Mouse (Mus musculus): ENCODE data around the gene Akna. TPM values are rescaled to one million over a fixed set of nuclear protein-coding genes. Genes with fewer than 3 reads are reported as not detected.
A peak's percentile ranks its signal among the peaks of the same experiment; 100 is the strongest.

Akna gene
- polyA plus RNA-seq, 1 experiment from 2014 or later: 8.8 TPM

- no peak for ATAC-seq (replicated peaks; ENCODE audit: low FRiP score)
- Histone ChIP-seq H3K9me3 (ENCODE audit: control insufficient read depth, low read length) (no peaks in the 10 kb centered on the region), H3K27me3 (replicated peaks; ENCODE audit: control insufficient read depth, insufficient read depth, low read length) (no peaks in the 10 kb centered on the region; the same call in 1 of the 2 replicates), H3K27ac (ENCODE audit: low read depth, low read length) (no peak overlapping the region), H3K4me1 (replicated peaks; ENCODE audit: control insufficient read depth, insufficient read depth, low read length) (peaks cover 54% of the 10 kb centered on the region), H3K36me3 (ENCODE audit: control insufficient read depth, insufficient read depth, low read length) (no peaks in the 10 kb centered on the region), H3K9ac (ENCODE audit: low read depth, low read length) (no peak overlapping the region), H3K4me3 (ENCODE audit: low read depth, low read length) (no peak overlapping the region), H3K4me2 (no peak overlapping the region)
- no peak for DNase-seq (ENCODE audit: low spot score)
- WGBS: 60% methylated on average over 4 of the region's 4 CpGs
Measured at GRCm38 (mm10) chr4:63405683-63406082, 2.5 kb upstream of the Akna start.

- DNase-seq (ENCODE audit: low spot score) (no peak), ATAC-seq (replicated peaks; ENCODE audit: low FRiP score) (0 out of 2 replicates have a peak, but pooled peaks have one; percentile 12)
- Histone ChIP-seq H3K4me1 (replicated peaks; ENCODE audit: control insufficient read depth, insufficient read depth, low read length) (peaks cover 56% of the 10 kb centered on the region), H3K4me3 (ENCODE audit: low read depth, low read length) (no peak overlapping the region), H3K9me3 (ENCODE audit: control insufficient read depth, low read length) (no peaks in the 10 kb centered on the region), H3K27ac (ENCODE audit: low read depth, low read length) (0 out of 2 replicates have a peak overlapping the region, but pooled peaks have one; percentile 7), H3K27me3 (replicated peaks; ENCODE audit: control insufficient read depth, insufficient read depth, low read length) (no peaks in the 10 kb centered on the region; the same call in 1 of the 2 replicates), H3K36me3 (ENCODE audit: control insufficient read depth, insufficient read depth, low read length) (no peaks in the 10 kb centered on the region), H3K4me2 (no peak overlapping the region; the same call in 1 of the 2 replicates), H3K9ac (ENCODE audit: low read depth, low read length) (no peak overlapping the region)
- 24% methylated on average over 7 of the region's 7 CpGs for WGBS
Measured at GRCm38 (mm10) chr4:63405051-63405450, 1.9 kb upstream of the Akna start.

GRCm38 (mm10) chr4:63404205-63404604 lies 1.1 kb upstream of the Akna start:
- no peaks in the 10 kb centered on the region for H3K9me3 ChIP-seq (ENCODE audit: control insufficient read depth, low read length)
- H3K9ac ChIP-seq (ENCODE audit: low read depth, low read length): no peak overlapping the region
- peaks cover 60% of the 10 kb centered on the region for H3K4me1 ChIP-seq (replicated peaks; ENCODE audit: control insufficient read depth, insufficient read depth, low read length)
- H3K4me3 ChIP-seq (ENCODE audit: low read depth, low read length): no peak overlapping the region
- H3K27me3 ChIP-seq (replicated peaks; ENCODE audit: control insufficient read depth, insufficient read depth, low read length): no peaks in the 10 kb centered on the region; the same call in 1 of the 2 replicates
- 0 out of 2 replicates have a peak overlapping the region, but pooled peaks have one; percentile 7 for H3K27ac ChIP-seq (ENCODE audit: low read depth, low read length)
- peak overlapping the region; percentile 65 for H3K4me2 ChIP-seq
- DNase-seq (ENCODE audit: low spot score) (no peak), ATAC-seq (replicated peaks; ENCODE audit: low FRiP score) (no peak)
- WGBS: 53% methylated on average over 7 of the region's 7 CpGs
- no peaks in the 10 kb centered on the region for H3K36me3 ChIP-seq (ENCODE audit: control insufficient read depth, insufficient read depth, low read length)

GRCm38 (mm10) chr4:63402558-63402957 lies 596 bp downstream of the Akna start:
- 49% methylated on average over 6 of the region's 6 CpGs for WGBS
- DNase-seq (ENCODE audit: low spot score): no peak
- H3K27me3 ChIP-seq (replicated peaks; ENCODE audit: control insufficient read depth, insufficient read depth, low read length): no peaks in the 10 kb centered on the region

GRCm38 (mm10) chr4:63402056-63402455 lies 1.1 kb downstream of the Akna start:
- H3K4me1 ChIP-seq (replicated peaks; ENCODE audit: control insufficient read depth, insufficient read depth, low read length): peaks cover 63% of the 10 kb centered on the region
- H3K27ac ChIP-seq (ENCODE audit: low read depth, low read length): 0 out of 2 replicates have a peak overlapping the region, but pooled peaks have one; percentile 15
- H3K9ac ChIP-seq (ENCODE audit: low read depth, low read length): peak overlapping the region; percentile 28
- peak overlapping the region; percentile 65 for H3K4me2 ChIP-seq
- H3K36me3 ChIP-seq (ENCODE audit: control insufficient read depth, insufficient read depth, low read length): peaks cover 3% of the 10 kb centered on the region; the same call in 1 of the 2 replicates
- no peaks in the 10 kb centered on the region for H3K9me3 ChIP-seq (ENCODE audit: control insufficient read depth, low read length)
- DNase-seq (ENCODE audit: low spot score): no peak
- WGBS: 84% methylated on average over 10 of the region's 10 CpGs
- no peaks in the 10 kb centered on the region for H3K27me3 ChIP-seq (replicated peaks; ENCODE audit: control insufficient read depth, insufficient read depth, low read length)
- peak overlapping the region; percentile 43 for H3K4me3 ChIP-seq (ENCODE audit: low read depth, low read length)
- peak; percentile 38; the same call in 1 of the 2 replicates for ATAC-seq (replicated peaks; ENCODE audit: low FRiP score)

More at GRCm38 (mm10) chr4:63402558-63402957, 596 bp downstream of the Akna start:
- Histone ChIP-seq H3K9ac (ENCODE audit: low read depth, low read length) (peak overlapping the region; percentile 28), H3K4me2 (peak overlapping the region; percentile 65), H3K4me3 (ENCODE audit: low read depth, low read length) (peak overlapping the region; percentile 43), H3K27ac (ENCODE audit: low read depth, low read length) (peak overlapping the region; percentile 67), H3K9me3 (ENCODE audit: control insufficient read depth, low read length) (no peaks in the 10 kb centered on the region), H3K36me3 (ENCODE audit: control insufficient read depth, insufficient read depth, low read length) (peaks cover 3% of the 10 kb centered on the region; the same call in 1 of the 2 replicates), H3K4me1 (replicated peaks; ENCODE audit: control insufficient read depth, insufficient read depth, low read length) (peaks cover 63% of the 10 kb centered on the region)
- no peak for ATAC-seq (replicated peaks; ENCODE audit: low FRiP score)

- no peak for DNase-seq (ENCODE audit: low spot score)
- Histone ChIP-seq H3K4me3 (ENCODE audit: low read depth, low read length) (peak overlapping the region; percentile 11; the same call in 1 of the 2 replicates), H3K9ac (ENCODE audit: low read depth, low read length) (no peak overlapping the region), H3K27ac (ENCODE audit: low read depth, low read length) (peak overlapping the region; percentile 61; the same call in 1 of the 2 replicates), H3K4me1 (replicated peaks; ENCODE audit: control insufficient read depth, insufficient read depth, low read length) (peaks cover 63% of the 10 kb centered on the region), H3K27me3 (replicated peaks; ENCODE audit: control insufficient read depth, insufficient read depth, low read length) (no peaks in the 10 kb centered on the region), H3K9me3 (ENCODE audit: control insufficient read depth, low read length) (no peaks in the 10 kb centered on the region), H3K4me2 (peak overlapping the region; percentile 65; the same call in 1 of the 2 replicates), H3K36me3 (ENCODE audit: control insufficient read depth, insufficient read depth, low read length) (peaks cover 3% of the 10 kb centered on the region; the same call in 1 of the 2 replicates)
- WGBS: 45% methylated on average over 6 of the region's 6 CpGs
- no peak for ATAC-seq (replicated peaks; ENCODE audit: low FRiP score)
Measured at GRCm38 (mm10) chr4:63401620-63402019, 1.5 kb downstream of the Akna start.

GRCm38 (mm10) chr4:63400541-63401306 lies 2.4 kb downstream of the Akna start:
- H3K9ac ChIP-seq (ENCODE audit: low read depth, low read length): no peak overlapping the region
- no peak overlapping the region for H3K4me2 ChIP-seq
- H3K27ac ChIP-seq (ENCODE audit: low read depth, low read length): no peak overlapping the region
- H3K4me3 ChIP-seq (ENCODE audit: low read depth, low read length): no peak overlapping the region
- no peaks in the 10 kb centered on the region for H3K27me3 ChIP-seq (replicated peaks; ENCODE audit: control insufficient read depth, insufficient read depth, low read length)
- no peaks in the 10 kb centered on the region for H3K9me3 ChIP-seq (ENCODE audit: control insufficient read depth, low read length)
- DNase-seq (ENCODE audit: low spot score): no peak
- 64% methylated on average over 18 of the region's 18 CpGs for WGBS
- no peak for ATAC-seq (replicated peaks; ENCODE audit: low FRiP score)
- peaks cover 62% of the 10 kb centered on the region for H3K4me1 ChIP-seq (replicated peaks; ENCODE audit: control insufficient read depth, insufficient read depth, low read length)
- peaks cover 5% of the 10 kb centered on the region; the same call in 1 of the 2 replicates for H3K36me3 ChIP-seq (ENCODE audit: control insufficient read depth, insufficient read depth, low read length)

- peak overlapping the region; percentile 37 for H3K4me2 ChIP-seq
- H3K4me1 ChIP-seq (replicated peaks; ENCODE audit: control insufficient read depth, insufficient read depth, low read length): peaks cover 52% of the 10 kb centered on the region
- peak overlapping the region; percentile 64 for H3K27ac ChIP-seq (ENCODE audit: low read depth, low read length)
- no peaks in the 10 kb centered on the region for H3K27me3 ChIP-seq (replicated peaks; ENCODE audit: control insufficient read depth, insufficient read depth, low read length)
- peak overlapping the region; percentile 14; the same call in 1 of the 2 replicates for H3K9ac ChIP-seq (ENCODE audit: low read depth, low read length)
- no peaks in the 10 kb centered on the region for H3K9me3 ChIP-seq (ENCODE audit: control insufficient read depth, low read length)
- no peak for DNase-seq (ENCODE audit: low spot score)
- ATAC-seq (replicated peaks; ENCODE audit: low FRiP score): no peak
- no peak overlapping the region for H3K4me3 ChIP-seq (ENCODE audit: low read depth, low read length)
- WGBS: 51% methylated on average over 8 of the region's 8 CpGs
- peaks cover 5% of the 10 kb centered on the region; the same call in 1 of the 2 replicates for H3K36me3 ChIP-seq (ENCODE audit: control insufficient read depth, insufficient read depth, low read length)
Measured at GRCm38 (mm10) chr4:63399691-63400270, 3.4 kb downstream of the Akna start.
